Mouse (Mus musculus) heart, embryonic 12.5 days (tissue): ENCODE data around the gene Stfa2. TPM values are rescaled to one million over a fixed set of nuclear protein-coding genes. Genes with fewer than 3 reads are reported as not detected.
"Not testable (repeated sequence)": the region's sequence is repeated elsewhere in the genome, so short reads cannot be mapped to it uniquely, and the experiment has no call there.

Source experiments
- ATAC-seq: fragments of 200-750 bp; cut with Nextera tagmentation; 2 replicates; pipeline ENCODE4 v1.8.0; 2017; ENCODE audit warnings: moderate TSS enrichment, moderate library complexity; ENCODE audit not compliant: insufficient number of reproducible peaks, low FRiP score
- H3K27ac ChIP-seq: fragments of 300-500 bp; sonication (generic); 2 replicates; pipeline ENCODE4 v1.5.1; 2016; ENCODE audit warnings: mild to moderate bottlenecking, moderate library complexity; ENCODE audit not compliant: poor library complexity, severe bottlenecking
- H3K27me3 ChIP-seq: fragments of 300-500 bp; sonication (generic); replicated peaks from 2 replicates; pipeline ENCODE4 v1.6.1; 2016; ENCODE audit warnings: mild to moderate bottlenecking, moderate library complexity
- H3K36me3 ChIP-seq: fragments of 300-500 bp; sonication (generic); 2 replicates; pipeline ENCODE4 v1.6.1; 2016; ENCODE audit warnings: mild to moderate bottlenecking, moderate library complexity
- H3K4me1 ChIP-seq: fragments of 300-500 bp; sonication (generic); replicated peaks from 2 replicates; pipeline ENCODE4 v1.6.1; 2016; ENCODE audit warnings: mild to moderate bottlenecking
- H3K4me2 ChIP-seq: fragments of 300-500 bp; sonication (generic); 2 replicates; pipeline ENCODE4 v1.6.1; 2016; ENCODE audit warnings: mild to moderate bottlenecking, moderate library complexity
- H3K4me3 ChIP-seq: fragments of 300-500 bp; sonication (generic); 2 replicates; pipeline ENCODE4 v1.5.1; 2016; ENCODE audit warnings: mild to moderate bottlenecking
- H3K9ac ChIP-seq: fragments of 300-500 bp; sonication (generic); 2 replicates; pipeline ENCODE4 v1.6.1; 2016; ENCODE audit warnings: mild to moderate bottlenecking, moderate library complexity
- H3K9me3 ChIP-seq: fragments of 300-500 bp; sonication (generic); replicated peaks from 2 replicates; pipeline ENCODE4 v1.6.1; 2016; ENCODE audit warnings: mild to moderate bottlenecking, moderate library complexity
- WGBS: fragments of 180-500 bp; shearing (Covaris S2); methylation state at CpG from one replicate; pipeline ENCODE4 v1.1.7; 2016; 5-methylcytosine and 5-hydroxymethylcytosine counted together
- polyA plus RNA-seq: library from polyadenylated mRNA; unstranded; fragments of >200 nt; fragmentation: Nextera tagmentation; extraction: Ambion mirVana; gene quantifications from 2 replicates; pipeline ENCODE4 v1.2.1, GENCODE M21; 2016

The Stfa2 gene
- not detected in 2 replicates for polyA plus RNA-seq

DNA sequence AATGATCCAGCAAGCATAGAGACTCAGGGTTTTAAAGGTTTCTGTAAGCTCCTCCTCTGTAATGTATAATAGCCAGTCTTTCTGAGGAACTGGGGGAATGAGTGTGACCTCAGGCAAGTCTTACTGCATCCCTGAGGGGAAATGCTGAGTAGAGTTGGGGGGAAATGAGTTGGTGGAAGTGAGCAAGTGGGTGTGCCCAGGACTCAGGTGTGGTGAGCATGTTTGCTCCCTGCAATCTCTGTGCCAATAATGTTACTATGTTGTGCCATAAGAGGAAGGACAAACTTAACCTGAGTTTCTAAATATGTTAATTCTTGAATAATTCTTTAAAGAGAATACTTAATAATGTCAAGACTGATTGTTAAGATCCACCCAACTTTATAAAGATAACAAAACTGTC lies at the start of gene Stfa2:
Stfa2 (minus strand) TSS at position 101 of the 400 bp plus-strand sequence.
- no peak within 1 kb of the TSS for H3K4me3 ChIP-seq
- H3K27me3 ChIP-seq: no peaks in the 10 kb centered on the region
- no peak within 1 kb of the TSS for H3K9ac ChIP-seq
- no peak for ATAC-seq
- H3K4me2 ChIP-seq: no peak within 1 kb of the TSS
- no peak within 1 kb of the TSS for H3K27ac ChIP-seq
- no peaks in the 10 kb centered on the region for H3K9me3 ChIP-seq
- no peaks in the 10 kb centered on the region for H3K4me1 ChIP-seq
- H3K36me3 ChIP-seq: no peaks in the 10 kb centered on the region

DNA sequence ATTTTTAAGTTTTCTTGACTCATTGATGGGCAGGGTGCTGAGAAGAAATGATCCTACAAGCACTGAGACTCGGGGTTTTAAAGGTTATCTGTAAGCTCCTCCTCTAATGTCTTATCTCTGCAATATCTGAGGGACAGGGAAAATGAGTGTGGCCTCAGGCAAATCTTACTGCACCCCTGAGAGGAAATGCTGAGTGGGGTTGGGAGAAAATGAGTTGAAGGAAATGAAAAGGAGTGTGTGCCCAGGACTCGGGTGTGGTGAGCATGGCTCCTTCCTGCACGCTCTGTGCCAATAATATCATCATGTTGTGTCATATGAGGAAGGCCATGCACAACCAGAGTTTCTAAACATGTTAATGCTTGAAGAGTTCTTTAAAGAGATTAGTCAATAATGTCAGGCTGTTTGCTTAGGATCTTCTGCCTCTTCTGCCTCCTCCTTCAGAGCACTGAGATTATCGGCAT lies 47.1 kb upstream of the Stfa2 start, which contains the start of gene Stfa3:
Stfa3 (minus strand) TSS at position 51 of the 461 bp plus-strand sequence.
- ATAC-seq: no peak
- no peak within 1 kb of the TSS for H3K27ac ChIP-seq
- no peaks in the 10 kb centered on the region for H3K9me3 ChIP-seq
- no peaks in the 10 kb centered on the region for H3K36me3 ChIP-seq
- 78% methylated on average over 4 of the region's 4 CpGs for WGBS
- H3K4me2 ChIP-seq: no peak within 1 kb of the TSS
- no peaks in the 10 kb centered on the region for H3K27me3 ChIP-seq
- H3K4me1 ChIP-seq: no peaks in the 10 kb centered on the region
- no peak within 1 kb of the TSS for H3K4me3 ChIP-seq
- no peak within 1 kb of the TSS for H3K9ac ChIP-seq

DNA sequence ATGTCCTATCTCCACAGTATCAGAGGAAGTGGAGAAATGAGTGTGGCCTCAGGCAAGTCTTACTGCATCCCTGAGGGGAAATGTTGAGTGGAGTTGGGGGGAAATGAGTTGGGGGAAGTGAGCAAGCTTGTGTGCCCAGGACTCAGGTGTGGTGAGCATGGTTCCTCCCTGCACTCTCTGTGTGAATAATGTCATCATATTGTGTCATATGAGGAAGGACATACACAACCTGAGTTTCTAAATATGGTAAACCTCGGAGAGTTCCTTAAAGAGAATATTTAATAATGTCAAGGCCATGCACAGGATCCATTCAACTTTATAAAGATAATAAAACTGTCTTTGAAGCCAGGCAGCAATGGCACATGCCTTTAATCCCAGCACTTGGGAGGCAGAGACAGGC lies 12.7 kb upstream of the Stfa2 start:
- not testable (repeated sequence) for H3K9ac ChIP-seq, H3K27ac ChIP-seq, H3K4me1 ChIP-seq, H3K4me3 ChIP-seq, H3K27me3 ChIP-seq, H3K9me3 ChIP-seq, H3K36me3 ChIP-seq, H3K4me2 ChIP-seq, ATAC-seq
- WGBS: 65% methylated on average over 1 of the region's 1 CpGs

DNA sequence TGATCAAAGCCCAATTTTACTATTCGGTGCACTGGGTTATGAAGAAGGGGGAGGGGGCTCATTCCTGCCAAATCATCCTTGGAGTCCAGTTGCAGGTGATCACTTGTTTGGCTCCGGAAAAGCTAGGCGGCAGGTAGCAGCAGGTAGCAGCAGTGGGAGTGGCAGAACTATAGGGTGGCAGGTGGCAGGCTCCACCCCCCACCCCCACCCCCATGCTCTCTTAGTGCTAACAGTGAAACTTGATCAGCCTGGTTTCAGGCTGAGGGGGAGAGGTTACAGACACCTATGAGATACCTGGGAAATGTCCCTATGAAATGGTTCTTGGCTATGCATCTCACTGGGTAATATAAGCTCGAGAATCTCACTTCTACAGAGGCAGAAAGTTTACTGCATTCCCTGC lies 19.2 kb downstream of the Stfa2 start:
- H3K4me3 ChIP-seq: no peak overlapping the region
- no peaks in the 10 kb centered on the region for H3K4me1 ChIP-seq
- H3K4me2 ChIP-seq: no peak overlapping the region
- H3K36me3 ChIP-seq: no peaks in the 10 kb centered on the region
- WGBS: 19% methylated on average over 4 of the region's 4 CpGs
- ATAC-seq: no peak
- no peaks in the 10 kb centered on the region for H3K9me3 ChIP-seq
- H3K9ac ChIP-seq: no peak overlapping the region
- no peaks in the 10 kb centered on the region for H3K27me3 ChIP-seq
- H3K27ac ChIP-seq: no peak overlapping the region

DNA sequence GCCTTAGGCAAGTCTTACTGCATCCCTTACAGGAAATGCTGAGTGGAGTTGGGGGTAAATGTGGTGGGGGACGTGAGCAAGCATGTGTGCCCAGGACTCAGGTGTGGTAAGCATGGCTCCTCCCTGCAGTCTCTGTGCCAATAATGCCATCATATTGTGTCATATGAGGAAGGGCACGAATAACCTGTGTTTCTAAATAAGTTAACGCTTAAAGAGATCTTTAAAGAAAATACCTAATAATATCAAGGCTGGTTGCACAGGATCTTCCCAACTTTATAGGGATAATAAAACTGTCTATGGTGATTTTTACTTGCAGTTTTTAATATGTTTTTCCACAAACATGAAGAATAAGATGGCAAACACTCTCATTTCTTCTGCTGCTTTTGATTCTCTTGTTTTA lies 40.6 kb downstream of the Stfa2 start, which contains the start of gene BC100530:
BC100530 (minus strand) TSS at position 101 of the 400 bp plus-strand sequence.
- H3K4me1 ChIP-seq, ATAC-seq, H3K9me3 ChIP-seq, H3K27ac ChIP-seq, H3K27me3 ChIP-seq, H3K36me3 ChIP-seq, H3K4me2 ChIP-seq, H3K4me3 ChIP-seq, H3K9ac ChIP-seq: not testable (repeated sequence)
- 80% methylated on average over 3 of the region's 3 CpGs for WGBS

Other genes with a start within 250 kb of the Stfa2 start
- 1.2 TPM in 1 of 2 replicates, not detected in the other for gene Gm5483, start 224.2 kb downstream of the Stfa2 start, polyA plus RNA-seq
- not detected in 2 replicates for gene Gm5416, start 198.1 kb downstream of the Stfa2 start, polyA plus RNA-seq
- not detected in 2 replicates for gene 2010005H15Rik, start 187.0 kb downstream of the Stfa2 start, polyA plus RNA-seq
- gene Stfa1, start 131.5 kb downstream of the Stfa2 start, polyA plus RNA-seq: 2.6 TPM in 1 of 2 replicates, not detected in the other
- gene BC117090, start 74.1 kb downstream of the Stfa2 start, polyA plus RNA-seq: not detected in 2 replicates
- gene BC100530, start 40.7 kb downstream of the Stfa2 start, polyA plus RNA-seq: 0.67 and 3.1 TPM in 2 replicates
- gene Stfa3, start 46.9 kb upstream of the Stfa2 start, polyA plus RNA-seq: not detected in 2 replicates
- 0.04 and 0.24 TPM in 2 replicates for gene Casr, start 153.7 kb upstream of the Stfa2 start, polyA plus RNA-seq